Mouse (Mus musculus): ENCODE measurements around the gene Stap2. TPM values are rescaled to one million over a fixed set of nuclear protein-coding genes. Genes with fewer than 3 reads are reported as not detected.

The Stap2 gene
- polyA plus RNA-seq, 1 experiment = 22.2 TPM

- TF ChIP-seq POLR2A (IDR thresholded peaks at IDR 0.05; ENCODE audit: control insufficient read depth, extremely low read depth, insufficient read depth, low read length, poor library complexity) (no peak), CTCF (IDR thresholded peaks at IDR 0.05; ENCODE audit: borderline replicate concordance, control insufficient read depth, extremely low read depth, insufficient read depth, low read length, poor library complexity) (no peak)
- H3K36me3 ChIP-seq (ENCODE audit: control insufficient read depth, insufficient read depth, low read length) = peaks cover 5% of the 10 kb centered on the region
- peaks cover 67% of the 10 kb centered on the region for H3K4me1 ChIP-seq (replicated peaks; ENCODE audit: control insufficient read depth, insufficient read depth, low read length)
- no peak overlapping the region for H3K4me3 ChIP-seq (ENCODE audit: control insufficient read depth, insufficient read depth, low read length)
- 81% methylated on average over 2 of the region's 2 CpGs for WGBS
- DNase-seq = no peak
- peak overlapping the region; percentile 96 for H3K27ac ChIP-seq (ENCODE audit: control insufficient read depth, insufficient read depth, low read length)
- no peaks in the 10 kb centered on the region for H3K27me3 ChIP-seq (ENCODE audit: control insufficient read depth, insufficient read depth, low read length)
Measured at GRCm38 (mm10) chr17:56022131-56022988, 17.0 kb upstream of the Stap2 start.

- peaks cover 65% of the 10 kb centered on the region for H3K4me1 ChIP-seq (replicated peaks; ENCODE audit: control insufficient read depth, insufficient read depth, low read length)
- no peak overlapping the region for H3K4me3 ChIP-seq (ENCODE audit: control insufficient read depth, insufficient read depth, low read length)
- TF ChIP-seq POLR2A (IDR thresholded peaks at IDR 0.05; ENCODE audit: control insufficient read depth, extremely low read depth, insufficient read depth, low read length, poor library complexity) (no peak), CTCF (IDR thresholded peaks at IDR 0.05; ENCODE audit: borderline replicate concordance, control insufficient read depth, extremely low read depth, insufficient read depth, low read length, poor library complexity) (no peak)
- peaks cover 15% of the 10 kb centered on the region for H3K36me3 ChIP-seq (ENCODE audit: control insufficient read depth, insufficient read depth, low read length)
- DNase-seq = peak; percentile 78
- H3K27ac ChIP-seq (ENCODE audit: control insufficient read depth, insufficient read depth, low read length) = peak overlapping the region; percentile 96
- H3K27me3 ChIP-seq (ENCODE audit: control insufficient read depth, insufficient read depth, low read length) = no peaks in the 10 kb centered on the region
- WGBS = 6% methylated on average over 4 of the region's 4 CpGs
Measured at GRCm38 (mm10) chr17:56021161-56021910, 16.0 kb upstream of the Stap2 start.

GRCm38 (mm10) chr17:56020400-56021084, 15.2 kb upstream of the Stap2 start:
- 73% methylated on average over 6 of the region's 6 CpGs for WGBS
- peaks cover 65% of the 10 kb centered on the region for H3K4me1 ChIP-seq (replicated peaks; ENCODE audit: control insufficient read depth, insufficient read depth, low read length)
- no peak for DNase-seq
- TF ChIP-seq POLR2A (IDR thresholded peaks at IDR 0.05; ENCODE audit: control insufficient read depth, extremely low read depth, insufficient read depth, low read length, poor library complexity) (0 out of 2 replicates have a peak, but pooled peaks have one; percentile 9), CTCF (IDR thresholded peaks at IDR 0.05; ENCODE audit: borderline replicate concordance, control insufficient read depth, extremely low read depth, insufficient read depth, low read length, poor library complexity) (no peak)
- peak overlapping the region; percentile 96 for H3K27ac ChIP-seq (ENCODE audit: control insufficient read depth, insufficient read depth, low read length)
- H3K36me3 ChIP-seq (ENCODE audit: control insufficient read depth, insufficient read depth, low read length) = peaks cover 23% of the 10 kb centered on the region
- no peaks in the 10 kb centered on the region for H3K27me3 ChIP-seq (ENCODE audit: control insufficient read depth, insufficient read depth, low read length)
- H3K4me3 ChIP-seq (ENCODE audit: control insufficient read depth, insufficient read depth, low read length) = no peak overlapping the region

DNA sequence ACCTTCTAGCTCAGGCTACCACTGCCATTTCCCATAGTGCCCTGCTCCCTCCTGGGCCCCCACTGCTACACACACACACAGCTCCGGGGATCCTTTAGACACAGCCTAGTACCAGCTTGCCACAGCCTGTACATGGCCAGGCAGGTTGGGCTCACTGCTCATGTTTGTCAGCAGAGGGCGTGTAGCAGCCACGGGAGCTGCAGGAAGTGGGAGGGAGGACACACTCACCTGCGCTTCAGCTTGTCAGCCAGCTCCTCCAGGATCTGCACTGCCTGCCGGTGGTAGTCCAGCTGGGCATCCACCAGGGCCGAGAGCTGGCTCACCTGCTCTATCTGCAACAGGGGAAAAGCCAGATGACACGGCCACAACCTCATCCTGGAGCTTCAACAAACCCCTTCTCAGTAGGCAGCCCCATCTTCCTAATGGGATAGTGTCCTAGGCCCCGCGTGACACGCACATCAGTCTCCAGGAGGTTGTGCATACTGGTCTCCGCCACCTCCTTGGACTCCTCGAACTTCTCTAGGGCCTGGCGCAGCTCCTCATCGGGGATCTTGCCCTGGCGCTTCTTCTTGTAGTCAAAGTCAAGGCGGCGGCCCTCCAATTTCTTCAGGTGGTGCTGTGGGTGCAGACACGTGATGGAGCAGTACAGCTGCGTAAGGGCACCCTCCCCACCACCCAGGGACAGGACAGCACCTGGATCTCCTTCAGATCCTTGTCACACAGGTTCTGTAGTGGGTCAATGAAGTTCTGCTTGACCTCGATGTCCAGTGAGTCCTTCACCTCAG, 13.2 kb upstream of the Stap2 start:
- peaks cover 29% of the 10 kb centered on the region for H3K36me3 ChIP-seq (ENCODE audit: control insufficient read depth, insufficient read depth, low read length)
- H3K4me1 ChIP-seq (replicated peaks; ENCODE audit: control insufficient read depth, insufficient read depth, low read length) = peaks cover 50% of the 10 kb centered on the region
- 68% methylated on average over 20 of the region's 20 CpGs for WGBS
- peak; percentile 82 for DNase-seq
- no peak overlapping the region for H3K4me3 ChIP-seq (ENCODE audit: control insufficient read depth, insufficient read depth, low read length)
- TF ChIP-seq CTCF (IDR thresholded peaks at IDR 0.05; ENCODE audit: borderline replicate concordance, control insufficient read depth, extremely low read depth, insufficient read depth, low read length, poor library complexity) (peak; percentile 86; the same call in 1 of the 2 replicates), POLR2A (IDR thresholded peaks at IDR 0.05; ENCODE audit: control insufficient read depth, extremely low read depth, insufficient read depth, low read length, poor library complexity) (no peak)
- no peaks in the 10 kb centered on the region for H3K27me3 ChIP-seq (ENCODE audit: control insufficient read depth, insufficient read depth, low read length)
- H3K27ac ChIP-seq (ENCODE audit: control insufficient read depth, insufficient read depth, low read length) = no peak overlapping the region

GRCm38 (mm10) chr17:56017848-56018247, 12.5 kb upstream of the Stap2 start:
- Histone ChIP-seq H3K27me3 (ENCODE audit: control insufficient read depth, insufficient read depth, low read length) (no peaks in the 10 kb centered on the region), H3K36me3 (ENCODE audit: control insufficient read depth, insufficient read depth, low read length) (peaks cover 29% of the 10 kb centered on the region), H3K27ac (ENCODE audit: control insufficient read depth, insufficient read depth, low read length) (no peak overlapping the region), H3K4me1 (replicated peaks; ENCODE audit: control insufficient read depth, insufficient read depth, low read length) (peaks cover 43% of the 10 kb centered on the region), H3K4me3 (ENCODE audit: control insufficient read depth, insufficient read depth, low read length) (no peak overlapping the region)
- WGBS = 95% methylated on average over 7 of the region's 7 CpGs
- no peak for TF ChIP-seq POLR2A (IDR thresholded peaks at IDR 0.05; ENCODE audit: control insufficient read depth, extremely low read depth, insufficient read depth, low read length, poor library complexity)
- no peak for TF ChIP-seq CTCF (IDR thresholded peaks at IDR 0.05; ENCODE audit: borderline replicate concordance, control insufficient read depth, extremely low read depth, insufficient read depth, low read length, poor library complexity)
- DNase-seq = no peak
